Mouse (Mus musculus) heart, embryonic 15.5 days (tissue): ENCODE measurements around the gene Fntb. TPM values are rescaled to one million over a fixed set of nuclear protein-coding genes. Genes with fewer than 3 reads are reported as not detected.
"Not testable (repeated sequence)": the region's sequence is repeated elsewhere in the genome, so short reads cannot be mapped to it uniquely, and the experiment has no call there.

Experiments used
- ATAC-seq: fragments of 200-750 bp; cut with Nextera tagmentation; replicated peaks from 2 replicates; pipeline ENCODE4 v1.8.0; 2017; ENCODE audit warnings: low read depth, moderate TSS enrichment; ENCODE audit not compliant: insufficient number of reproducible peaks, insufficient read depth, low FRiP score
- H3K27ac ChIP-seq: fragments of 300-500 bp; sonication (generic); 2 replicates; pipeline ENCODE4 v1.5.1; 2015; ENCODE audit warnings: mild to moderate bottlenecking, inconsistent platforms
- H3K27me3 ChIP-seq: fragments of 300-500 bp; sonication (generic); 2 replicates; pipeline ENCODE4 v1.6.1; 2015; ENCODE audit warnings: inconsistent platforms
- H3K36me3 ChIP-seq: fragments of 300-500 bp; sonication (generic); 2 replicates; pipeline ENCODE4 v1.6.1; 2015; ENCODE audit warnings: mild to moderate bottlenecking, inconsistent platforms
- H3K4me1 ChIP-seq: fragments of 300-500 bp; sonication (generic); replicated peaks from 2 replicates; pipeline ENCODE4 v1.6.1; 2015; ENCODE audit warnings: inconsistent platforms
- H3K4me2 ChIP-seq: fragments of 300-500 bp; sonication (generic); 2 replicates; pipeline ENCODE4 v1.6.1; 2015; ENCODE audit warnings: inconsistent platforms, mild to moderate bottlenecking, moderate library complexity
- H3K4me3 ChIP-seq: fragments of 300-500 bp; sonication (generic); 2 replicates; pipeline ENCODE4 v1.5.1; 2015; ENCODE audit warnings: mild to moderate bottlenecking, inconsistent platforms
- H3K9ac ChIP-seq: fragments of 300-500 bp; sonication (generic); 2 replicates; pipeline ENCODE4 v1.6.1; 2015; ENCODE audit warnings: mild to moderate bottlenecking, inconsistent platforms
- H3K9me3 ChIP-seq: fragments of 300-500 bp; sonication (generic); replicated peaks from 2 replicates; pipeline ENCODE4 v1.6.1; 2016; ENCODE audit warnings: inconsistent platforms
- WGBS: fragments of 180-500 bp; shearing (Covaris S2); methylation state at CpG from one replicate; pipeline ENCODE4 v1.1.7; 2015; ENCODE audit warnings: mixed read lengths; 5-methylcytosine and 5-hydroxymethylcytosine counted together
- polyA plus RNA-seq: library from polyadenylated mRNA; unstranded; fragments of >200 nt; fragmentation: Nextera tagmentation; extraction: Ambion mirVana; gene quantifications from 2 replicates; pipeline ENCODE4 v1.2.1, GENCODE M21; 2015

Gene Fntb
- polyA plus RNA-seq, 1 experiment from 2014 or later, result 20.8 TPM

DNA sequence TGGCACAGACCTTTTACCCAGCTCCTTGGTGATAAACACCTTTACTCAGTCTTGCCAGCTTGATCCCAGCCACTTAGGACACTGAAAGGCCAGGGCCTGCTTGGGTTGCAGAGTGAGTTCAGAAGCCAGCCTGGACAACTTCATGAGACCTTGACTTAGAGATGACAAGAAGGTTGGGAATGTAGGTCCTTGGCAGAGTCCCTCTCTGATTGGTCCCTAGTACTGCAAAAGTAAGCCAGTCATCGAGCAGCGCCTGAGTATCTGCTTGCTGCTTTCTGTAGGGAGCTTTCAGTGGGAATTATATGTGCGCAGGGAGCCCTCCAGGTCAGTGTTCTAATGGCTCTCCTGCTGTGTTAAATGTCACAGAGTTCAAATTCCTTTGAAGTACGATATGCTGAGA, 9.7 kb downstream of the Fntb start:
- no peak for ATAC-seq
- WGBS, result 38% methylated on average over 4 of the region's 4 CpGs
- H3K9ac ChIP-seq, result no peak overlapping the region

DNA sequence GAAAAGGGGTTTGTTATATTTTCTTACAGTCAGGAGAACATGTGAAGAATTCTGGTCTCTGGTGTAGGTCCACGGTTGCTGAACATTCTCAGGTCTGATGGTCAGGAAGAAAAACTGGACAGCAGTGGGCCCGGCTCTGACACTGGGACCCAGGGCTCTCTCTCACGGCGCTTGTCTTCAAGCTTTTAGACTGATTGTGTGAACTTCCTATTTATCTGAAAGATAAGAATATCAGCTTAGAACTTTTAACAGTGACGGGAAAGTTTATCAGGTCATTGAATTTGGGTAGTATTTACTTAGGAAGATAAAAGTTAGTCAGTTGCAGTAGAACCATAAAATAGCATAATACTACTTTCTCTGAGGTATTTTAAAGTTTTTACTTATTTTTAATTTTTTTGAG, 11.5 kb downstream of the Fntb start:
- Histone ChIP-seq H3K36me3 (peaks cover 10% of the 10 kb centered on the region), H3K4me2 (no peak overlapping the region), H3K4me3 (no peak overlapping the region), H3K9ac (no peak overlapping the region), H3K9me3 (no peaks in the 10 kb centered on the region), H3K4me1 (peaks cover 7% of the 10 kb centered on the region), H3K27me3 (no peaks in the 10 kb centered on the region), H3K27ac (no peak overlapping the region)
- WGBS, result 47% methylated on average over 5 of the region's 5 CpGs
- no peak for ATAC-seq

More for the DNA sequence above, 9.7 kb downstream of the Fntb start:
- Histone ChIP-seq H3K27ac (peak overlapping the region; percentile 3; the same call in 1 of the 2 replicates), H3K4me3 (no peak overlapping the region), H3K4me1 (peaks cover 5% of the 10 kb centered on the region), H3K36me3 (peaks cover 9% of the 10 kb centered on the region), H3K27me3 (no peaks in the 10 kb centered on the region), H3K4me2 (no peak overlapping the region), H3K9me3 (no peaks in the 10 kb centered on the region)

DNA sequence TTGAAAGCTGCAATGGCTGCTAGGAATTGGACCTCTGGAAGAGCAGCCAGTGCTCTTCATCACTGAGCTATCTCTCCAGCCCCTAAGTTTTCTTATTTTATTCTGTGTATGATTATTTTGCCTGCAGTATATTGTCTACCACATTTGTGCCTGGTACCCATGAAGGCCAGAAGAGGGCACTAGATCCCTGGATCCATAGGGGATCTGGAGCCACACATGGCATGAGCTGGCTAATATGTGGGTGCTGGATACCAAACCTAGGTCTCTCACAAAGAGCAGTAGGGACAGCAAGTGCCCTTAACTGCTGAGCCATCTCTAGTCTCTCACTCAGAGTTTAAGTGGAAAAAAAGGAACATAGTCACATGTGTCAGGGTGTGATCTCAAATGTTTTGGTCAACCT, 12.5 kb downstream of the Fntb start:
- H3K27ac ChIP-seq, result no peak overlapping the region
- no peak for ATAC-seq
- no peak overlapping the region for H3K4me2 ChIP-seq

DNA sequence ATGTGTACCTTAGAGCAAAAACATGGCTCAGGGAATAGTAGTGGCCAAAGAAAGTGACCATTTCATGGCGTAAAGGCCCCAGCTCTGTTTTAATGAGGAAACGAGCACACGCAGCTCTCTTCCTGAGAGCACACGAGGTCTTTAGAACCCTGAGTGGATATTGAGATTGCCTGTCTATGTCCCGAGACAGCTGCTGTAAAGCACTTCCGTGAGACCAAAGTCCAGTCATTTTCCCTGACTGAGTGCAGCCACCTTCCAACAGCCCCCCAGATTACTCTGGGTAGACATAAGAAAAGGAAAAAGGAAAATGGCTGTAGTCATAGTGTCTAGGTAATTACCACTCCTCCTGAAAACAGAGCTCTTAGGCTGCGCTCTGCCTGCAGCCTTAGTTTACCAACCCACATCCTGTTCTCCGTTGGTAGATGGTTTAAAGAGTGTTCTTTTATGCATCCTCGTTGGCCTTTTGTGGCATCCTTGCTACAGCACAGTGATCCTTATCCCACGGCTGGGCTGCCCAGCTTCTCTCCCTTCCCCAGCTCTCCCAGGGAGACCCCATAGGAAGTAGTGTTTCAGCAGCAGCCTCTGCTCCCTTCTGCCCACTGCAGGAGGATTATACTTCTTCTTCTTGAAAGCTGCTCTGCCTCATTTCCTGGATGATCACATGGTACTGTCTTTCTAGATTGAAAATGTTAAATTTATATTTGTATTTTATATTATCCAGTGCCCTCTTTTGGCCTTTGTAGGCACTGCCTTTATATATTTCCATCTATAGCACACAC, 13.1 kb downstream of the Fntb start:
- ATAC-seq, result no peak
- no peak overlapping the region for H3K4me2 ChIP-seq
- no peaks in the 10 kb centered on the region for H3K27me3 ChIP-seq
- peaks cover 11% of the 10 kb centered on the region for H3K4me1 ChIP-seq
- H3K36me3 ChIP-seq, result peaks cover 10% of the 10 kb centered on the region
- 80% methylated on average over 10 of the region's 10 CpGs for WGBS
- no peak overlapping the region for H3K4me3 ChIP-seq
- H3K9ac ChIP-seq, result no peak overlapping the region
- no peaks in the 10 kb centered on the region for H3K9me3 ChIP-seq
- no peak overlapping the region for H3K27ac ChIP-seq

More for the DNA sequence above, 12.5 kb downstream of the Fntb start:
- Histone ChIP-seq H3K9me3 (no peaks in the 10 kb centered on the region), H3K4me1 (peaks cover 11% of the 10 kb centered on the region), H3K4me3 (no peak overlapping the region), H3K36me3 (peaks cover 10% of the 10 kb centered on the region), H3K9ac (no peak overlapping the region), H3K27me3 (no peaks in the 10 kb centered on the region)

DNA sequence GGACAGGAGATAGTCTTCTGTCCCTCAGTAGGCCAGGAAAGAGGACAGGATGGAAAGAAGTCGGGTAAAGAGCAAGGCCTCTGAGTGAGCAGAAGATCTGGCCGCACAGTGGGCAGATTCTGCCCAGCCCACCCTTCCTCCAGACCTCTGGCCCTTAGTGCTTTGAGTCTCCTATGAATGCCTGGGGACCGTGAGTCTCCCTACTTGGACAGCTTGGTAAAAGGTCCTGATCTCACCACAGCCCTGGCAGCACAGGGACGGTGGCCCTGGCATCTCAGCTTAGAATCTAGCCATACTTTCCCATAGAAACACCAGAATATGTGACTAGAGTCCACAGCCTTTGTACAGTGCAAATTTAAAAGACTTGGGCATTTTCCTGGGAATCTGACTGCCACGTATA, 14.6 kb downstream of the Fntb start:
- no peaks in the 10 kb centered on the region for H3K27me3 ChIP-seq
- no peaks in the 10 kb centered on the region for H3K9me3 ChIP-seq
- peaks cover 18% of the 10 kb centered on the region for H3K4me1 ChIP-seq
- no peak overlapping the region for H3K4me3 ChIP-seq
- WGBS, result 82% methylated on average over 5 of the region's 5 CpGs
- no peak overlapping the region for H3K9ac ChIP-seq
- no peak overlapping the region for H3K4me2 ChIP-seq
- no peak for ATAC-seq
- H3K27ac ChIP-seq, result no peak overlapping the region
- H3K36me3 ChIP-seq, result peaks cover 10% of the 10 kb centered on the region

DNA sequence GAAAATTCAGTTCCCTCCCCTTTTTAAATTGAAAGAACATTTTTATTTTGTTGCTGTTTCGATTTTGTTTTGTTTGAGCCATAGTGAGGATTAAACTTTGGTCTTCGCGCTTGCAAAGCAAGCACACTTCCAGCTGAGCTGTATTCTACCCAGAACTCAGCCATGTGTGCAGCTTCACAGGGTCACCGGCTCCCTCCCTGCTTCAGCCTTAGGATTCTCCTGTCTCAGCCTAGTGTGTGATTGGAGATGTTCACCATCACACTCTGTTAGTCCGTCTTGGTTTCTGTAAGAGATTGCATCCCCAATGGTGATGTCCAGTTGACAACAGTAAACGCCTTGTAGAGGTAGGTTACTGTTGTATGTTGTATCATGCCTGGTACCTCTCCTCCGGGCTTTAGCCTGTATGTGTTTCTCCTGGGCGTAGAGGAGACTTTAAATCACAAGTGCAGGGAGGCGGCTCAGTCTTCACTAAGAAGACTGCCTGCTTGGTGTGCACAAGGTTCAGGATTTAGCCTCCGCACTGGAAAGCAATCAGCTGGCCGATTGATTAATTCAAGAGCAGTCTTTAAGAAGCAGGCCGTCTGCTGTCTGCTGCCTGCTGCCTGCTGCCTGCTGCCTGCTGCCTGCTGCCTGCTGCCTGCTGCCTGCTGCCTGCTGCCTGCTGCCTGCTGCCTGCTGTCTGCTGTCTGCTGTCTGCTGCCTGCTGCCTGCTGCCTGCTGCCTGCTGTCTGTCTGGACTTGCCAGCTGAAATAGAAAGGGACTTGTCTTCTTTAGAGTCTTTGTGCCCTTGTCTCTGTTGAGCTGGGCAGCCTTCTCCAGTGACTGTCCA, 15.5 kb downstream of the Fntb start:
- no peak overlapping the region for H3K4me3 ChIP-seq

DNA sequence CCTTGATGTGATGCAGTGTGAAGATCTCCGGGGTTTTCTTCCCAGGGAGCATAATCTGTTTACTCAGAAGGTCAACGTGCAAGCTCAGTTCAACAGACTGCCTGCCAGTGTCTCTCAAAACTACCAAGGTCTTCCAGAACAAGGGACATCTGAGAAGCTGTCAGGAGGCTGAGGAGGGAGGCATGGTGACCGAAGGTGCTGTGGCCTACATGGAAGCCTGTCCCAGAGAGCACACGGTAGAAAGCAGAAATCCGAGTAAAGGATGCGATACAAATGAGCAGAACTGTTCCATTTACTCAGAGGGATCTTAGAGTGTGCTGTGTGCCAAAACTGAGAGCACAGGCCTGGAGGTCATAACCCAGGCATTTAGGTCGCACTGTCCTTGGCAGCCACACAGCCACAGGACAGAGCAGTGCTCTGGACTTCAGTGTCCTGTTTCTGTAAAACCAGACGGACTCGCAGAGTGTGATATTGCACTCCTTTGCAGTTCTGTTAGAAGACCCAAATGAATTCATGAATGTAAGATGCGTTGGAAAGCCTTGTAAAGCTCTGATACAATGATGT, 18.7 kb downstream of the Fntb start:
- Histone ChIP-seq H3K4me1 (peaks cover 17% of the 10 kb centered on the region), H3K36me3 (peaks cover 5% of the 10 kb centered on the region; the same call in 1 of the 2 replicates), H3K4me3 (no peak overlapping the region), H3K4me2 (no peak overlapping the region), H3K27ac (peak overlapping the region; percentile 45), H3K9ac (no peak overlapping the region), H3K9me3 (no peaks in the 10 kb centered on the region), H3K27me3 (no peaks in the 10 kb centered on the region)
- no peak for ATAC-seq
- 44% methylated on average over 10 of the region's 10 CpGs for WGBS

More for the DNA sequence above, 15.5 kb downstream of the Fntb start:
- Histone ChIP-seq H3K27me3 (no peaks in the 10 kb centered on the region), H3K36me3 (peaks cover 10% of the 10 kb centered on the region), H3K9ac (no peak overlapping the region), H3K9me3 (no peaks in the 10 kb centered on the region), H3K4me2 (no peak overlapping the region), H3K4me1 (peaks cover 14% of the 10 kb centered on the region), H3K27ac (peak overlapping the region; percentile 37)
- no peak for ATAC-seq
- 73% methylated on average over 12 of the region's 12 CpGs for WGBS

DNA sequence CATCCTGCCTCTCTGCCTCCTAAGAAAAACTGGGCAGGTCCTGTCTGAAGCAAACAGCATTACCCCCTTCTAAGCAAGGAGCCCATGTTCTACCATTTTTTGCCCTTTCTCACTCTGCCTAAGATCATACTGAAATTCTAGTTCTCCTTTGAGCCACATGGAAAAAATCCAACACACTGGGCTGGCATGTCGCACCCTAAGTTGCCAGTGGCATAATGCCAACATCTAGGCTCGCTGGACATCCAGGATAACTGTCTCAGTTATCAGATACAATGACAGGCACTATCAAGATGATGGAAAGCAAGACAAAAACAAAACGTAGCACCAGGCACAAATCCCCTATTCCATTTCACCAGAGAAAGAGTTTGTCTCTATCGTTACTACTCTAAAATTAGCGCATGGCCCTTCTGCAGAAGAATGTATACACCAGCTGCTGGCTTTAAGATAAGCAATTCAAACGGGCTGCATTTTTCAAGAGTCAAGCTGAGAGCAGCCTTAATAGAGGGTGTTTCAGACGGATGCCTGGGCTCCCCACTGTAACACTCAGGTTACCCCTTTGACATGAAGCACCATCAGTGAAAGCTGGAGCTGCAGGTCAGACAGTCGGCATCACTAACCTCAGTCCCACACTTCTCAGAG, 25.2 kb downstream of the Fntb start:
- Histone ChIP-seq H3K4me1 (peaks cover 21% of the 10 kb centered on the region), H3K4me2 (peak overlapping the region; percentile 47), H3K9me3 (no peaks in the 10 kb centered on the region), H3K27me3 (no peaks in the 10 kb centered on the region), H3K4me3 (no peak overlapping the region), H3K9ac (0 out of 2 replicates have a peak overlapping the region, but pooled peaks have one; percentile 16), H3K27ac (peak overlapping the region; percentile 88), H3K36me3 (no peaks in the 10 kb centered on the region)
- WGBS, result 9% methylated on average over 8 of the region's 8 CpGs
- peak; percentile 75; the same call in 1 of the 2 replicates for ATAC-seq

DNA sequence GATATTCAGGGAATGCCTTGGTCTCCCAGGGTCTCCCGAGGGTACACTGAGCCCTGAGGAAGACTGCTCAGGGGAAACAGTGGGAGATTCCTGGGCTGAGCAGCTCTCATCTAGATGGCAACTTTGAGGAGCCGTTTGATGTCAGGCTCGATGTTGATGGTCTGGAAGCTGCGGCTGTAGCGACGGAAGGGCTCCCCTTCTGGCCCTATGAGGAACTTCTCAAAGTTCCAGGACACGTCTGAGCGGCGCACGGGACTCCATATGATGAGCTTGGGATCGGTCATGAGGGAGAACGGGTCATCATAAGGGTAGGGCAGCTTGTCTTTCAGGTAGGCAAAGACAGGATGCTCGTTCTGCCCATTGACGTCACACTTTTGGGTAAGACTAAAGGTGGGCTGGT, 27.2 kb downstream of the Fntb start:
- ATAC-seq, H3K9me3 ChIP-seq, H3K9ac ChIP-seq, H3K27me3 ChIP-seq, H3K27ac ChIP-seq, H3K4me3 ChIP-seq, H3K4me2 ChIP-seq, H3K36me3 ChIP-seq: not testable (repeated sequence)
- H3K4me1 ChIP-seq, result peaks cover 21% of the 10 kb centered on the region
- 53% methylated on average over 14 of the region's 14 CpGs for WGBS

DNA sequence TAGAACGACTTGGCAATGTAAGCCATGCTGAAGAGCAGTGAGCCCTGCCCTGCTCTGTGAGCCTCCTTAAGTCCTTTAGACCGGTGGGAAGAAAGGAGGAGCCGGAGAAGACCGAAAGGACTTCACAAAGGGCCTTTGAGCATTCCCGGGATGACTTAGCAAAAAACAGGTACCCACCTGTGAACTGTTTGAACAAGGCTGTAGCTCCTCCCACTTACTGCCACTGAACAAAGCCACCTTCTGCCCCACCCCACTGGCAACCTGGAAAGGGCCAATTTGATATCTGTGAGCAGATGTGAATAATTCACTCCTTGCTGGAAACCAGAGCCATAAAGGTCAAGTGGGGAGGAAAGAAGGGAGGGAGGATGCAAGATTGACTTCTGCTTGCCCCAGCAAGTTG, 30.0 kb downstream of the Fntb start, which contains the start of gene Gpx2:
Gene Gpx2 (minus strand): TSS at position 205 of the 400 bp plus-strand sequence.
- no peak for ATAC-seq
- H3K4me2 ChIP-seq, result no peak within 1 kb of the TSS
- H3K36me3 ChIP-seq, result no peaks in the 10 kb centered on the region
- no peak within 1 kb of the TSS for H3K4me3 ChIP-seq
- H3K4me1 ChIP-seq, result peaks cover 10% of the 10 kb centered on the region
- no peaks in the 10 kb centered on the region for H3K9me3 ChIP-seq
- WGBS, result 83% methylated on average over 5 of the region's 5 CpGs
- peaks cover 3% of the 10 kb centered on the region; the same call in 1 of the 2 replicates for H3K27me3 ChIP-seq
- H3K27ac ChIP-seq, result no peak within 1 kb of the TSS
- no peak within 1 kb of the TSS for H3K9ac ChIP-seq
